9 mouse cellular contexts compared by ENCODE assay signal in genomic region chr17:86337076-86337475, GRCm38 (mm10).
A peak's percentile ranks its signal among the peaks of the same experiment; 100 is the strongest.
DNase-seq lines count a peak whose midpoint lies in the region; ATAC-seq lines count a peak whose summit lies in the region.
"Had no signal": no experiment of that assay in that cellular context is flagged by ENCODE, and none has a peak within 500 bp of the region (broad histone marks: within the 10 kb centered on the region; RNA-seq: fewer than 3 reads in every experiment).

No protein-coding gene starts in this region.

- no peaks in the 10 kb centered on the region for H3K27me3 ChIP-seq in kidney, embryonic 15.5 days

- H3K9me3 ChIP-seq in kidney, embryonic 15.5 days (replicated peaks): no peaks in the 10 kb centered on the region

- H3K27ac ChIP-seq in kidney, embryonic 15.5 days: peak overlapping the region; percentile 75

- H3K4me1 ChIP-seq in kidney, embryonic 15.5 days: peaks cover 23% of the 10 kb centered on the region

- peak; percentile 68 for DNase-seq in CD4-positive helper T cell, adult 2 months (ENCODE audit: low read depth, low spot score)
- DNase-seq in adrenal gland, postnatal 10 days: peak; percentile 17
- DNase-seq in naive thymus-derived CD4-positive, alpha-beta T cell, adult 2 months (ENCODE audit: low read depth): peak; percentile 77
- no peak for DNase-seq in right cerebral cortex, postnatal 14 days
- DNase-seq in cerebellum, adult 9-11 months: no peak
- no peak for DNase-seq in left cerebral cortex, adult 9 months (ENCODE audit: low spot score in 2 of 2)
- DNase-seq in right cerebral cortex, adult 2 months (ENCODE audit: low spot score in 2 of 2): no peak

- ATAC-seq in kidney, embryonic 15.5 days (replicated peaks; ENCODE audit: low FRiP score): 0 out of 2 replicates have a peak, but pooled peaks have one; percentile 13

- WGBS in kidney, embryonic 15.5 days: 48% methylated on average over 3 of the region's 3 CpGs

- H3K4me3 ChIP-seq in kidney, embryonic 15.5 days (replicated peaks): no peak overlapping the region
- H3K4me3 ChIP-seq: layer of hippocampus, adult 2 months had no signal

- no peaks in the 10 kb centered on the region for H3K36me3 ChIP-seq in kidney, embryonic 15.5 days

- no peak overlapping the region for H3K4me2 ChIP-seq in kidney, embryonic 15.5 days

- H3K9ac ChIP-seq in kidney, embryonic 15.5 days: no peak overlapping the region

Comparison
In these comparisons a context has a peak if more than half of its experiments do, and no peak if none do; other contexts are left out.
1. DNase-seq: peak in CD4-positive helper T cell, adult 2 months (single experiment), adrenal gland, postnatal 10 days (single experiment) and naive thymus-derived CD4-positive, alpha-beta T cell, adult 2 months (single experiment); none in right cerebral cortex, postnatal 14 days (single experiment), cerebellum, adult 9-11 months (single experiment), left cerebral cortex, adult 9 months (0 of 2) and right cerebral cortex, adult 2 months (0 of 2).